In genomic region chr12:111428364-111428763, GRCm38 (mm10) we compare ENCODE assay signal across 10 mouse cellular contexts. TPM values are rescaled to one million over a fixed set of nuclear protein-coding genes. Genes with fewer than 3 reads are reported as not detected.
A peak's percentile ranks its signal among the peaks of the same experiment; 100 is the strongest.
DNase-seq lines count a peak whose midpoint lies in the region; ATAC-seq and TF ChIP-seq lines count a peak whose summit lies in the region.
"Had no signal": no experiment of that assay in that cellular context is flagged by ENCODE, and none has a peak within 500 bp of the region (broad histone marks: within the 10 kb centered on the region; RNA-seq: fewer than 3 reads in every experiment).

No protein-coding gene starts in this region.

- H3K4me3 ChIP-seq in hindbrain, embryonic 10.5 days, result peak overlapping the region; percentile 55
- H3K4me3 ChIP-seq in hindbrain, postnatal 0 days (ENCODE audit: low read length), result no peak overlapping the region
- no peak overlapping the region for H3K4me3 ChIP-seq in embryonic facial prominence, embryonic 12.5 days
- no peak overlapping the region for H3K4me3 ChIP-seq in intestine, embryonic 15.5 days (replicated peaks)
- H3K4me3 ChIP-seq in limb, embryonic 13.5 days, result no peak overlapping the region

- DNase-seq in hindbrain, embryonic 10.5 days (ENCODE audit: low spot score), result no peak
- no peak for DNase-seq in hindbrain, postnatal 0 days (ENCODE audit: low spot score)
- DNase-seq in left cerebral cortex, postnatal 14 days (ENCODE audit: low spot score in 2 of 2), result no peak
- no peak for DNase-seq in adrenal gland, postnatal 10 days
- DNase-seq in left cerebral cortex, adult 9 months (ENCODE audit: low spot score in 2 of 2), result no peak
- DNase-seq: cerebellum, adult 8-10 months had no signal

- H3K36me3 ChIP-seq in hindbrain, embryonic 10.5 days, result no peaks in the 10 kb centered on the region
- H3K36me3 ChIP-seq in hindbrain, postnatal 0 days (ENCODE audit: insufficient read depth, low read length), result no peaks in the 10 kb centered on the region
- H3K36me3 ChIP-seq in embryonic facial prominence, embryonic 12.5 days, result no peaks in the 10 kb centered on the region
- H3K36me3 ChIP-seq in intestine, embryonic 15.5 days, result no peaks in the 10 kb centered on the region
- H3K36me3 ChIP-seq in limb, embryonic 13.5 days, result no peaks in the 10 kb centered on the region

- WGBS in hindbrain, embryonic 10.5 days, result 19% methylated on average over 8 of the region's 8 CpGs
- 24% methylated on average over 8 of the region's 8 CpGs for WGBS in hindbrain, postnatal 0 days
- WGBS in embryonic facial prominence, embryonic 12.5 days, result 20% methylated on average over 8 of the region's 8 CpGs
- WGBS in intestine, embryonic 15.5 days, result 28% methylated on average over 8 of the region's 8 CpGs
- WGBS in limb, embryonic 13.5 days, result 19% methylated on average over 8 of the region's 8 CpGs

- peaks cover 81% of the 10 kb centered on the region for H3K4me1 ChIP-seq in hindbrain, embryonic 10.5 days (replicated peaks)
- H3K4me1 ChIP-seq in hindbrain, postnatal 0 days (ENCODE audit: insufficient read depth, low read length), result peaks cover 19% of the 10 kb centered on the region; the same call in 1 of the 2 replicates
- H3K4me1 ChIP-seq in embryonic facial prominence, embryonic 12.5 days, result peaks cover 50% of the 10 kb centered on the region
- H3K4me1 ChIP-seq in intestine, embryonic 15.5 days (replicated peaks), result peaks cover 56% of the 10 kb centered on the region
- peaks cover 52% of the 10 kb centered on the region for H3K4me1 ChIP-seq in limb, embryonic 13.5 days

- H3K27me3 ChIP-seq in hindbrain, embryonic 10.5 days (ENCODE audit: insufficient read depth, poor library complexity, severe bottlenecking), result peaks cover 100% of the 10 kb centered on the region
- H3K27me3 ChIP-seq in hindbrain, postnatal 0 days (ENCODE audit: insufficient read depth, low read length), result peaks cover 33% of the 10 kb centered on the region
- peaks cover 67% of the 10 kb centered on the region for H3K27me3 ChIP-seq in embryonic facial prominence, embryonic 12.5 days
- H3K27me3 ChIP-seq in intestine, embryonic 15.5 days (replicated peaks), result peaks cover 60% of the 10 kb centered on the region
- H3K27me3 ChIP-seq in limb, embryonic 13.5 days, result peaks cover 95% of the 10 kb centered on the region

- no peak for TF ChIP-seq CTCF in hindbrain, postnatal 0 days (IDR thresholded peaks at IDR 0.05; ENCODE audit: low read depth)

- H3K9ac ChIP-seq in hindbrain, postnatal 0 days (replicated peaks; ENCODE audit: low read length), result no peak overlapping the region
- H3K9ac ChIP-seq in embryonic facial prominence, embryonic 12.5 days, result peak overlapping the region; percentile 5; the same call in 1 of the 2 replicates
- H3K9ac ChIP-seq in intestine, embryonic 15.5 days, result no peak overlapping the region
- 0 out of 2 replicates have a peak overlapping the region, but pooled peaks have one; percentile 4 for H3K9ac ChIP-seq in limb, embryonic 13.5 days

- H3K9me3 ChIP-seq in hindbrain, embryonic 10.5 days, result no peaks in the 10 kb centered on the region
- H3K9me3 ChIP-seq in hindbrain, postnatal 0 days (ENCODE audit: low read length), result no peaks in the 10 kb centered on the region
- no peaks in the 10 kb centered on the region for H3K9me3 ChIP-seq in embryonic facial prominence, embryonic 12.5 days
- H3K9me3 ChIP-seq in intestine, embryonic 15.5 days, result no peaks in the 10 kb centered on the region
- H3K9me3 ChIP-seq in limb, embryonic 13.5 days, result no peaks in the 10 kb centered on the region

- ATAC-seq in hindbrain, postnatal 0 days, result no peak
- no peak for ATAC-seq in embryonic facial prominence, embryonic 12.5 days (ENCODE audit: insufficient number of reproducible peaks, insufficient read depth, low FRiP score, low TSS enrichment)
- ATAC-seq in intestine, embryonic 15.5 days, result no peak
- ATAC-seq in limb, embryonic 13.5 days (ENCODE audit: low FRiP score, low read depth), result no peak

- H3K27ac ChIP-seq in hindbrain, embryonic 10.5 days, result peak overlapping the region; percentile 50; the same call in 1 of the 2 replicates
- no peak overlapping the region for H3K27ac ChIP-seq in hindbrain, postnatal 0 days
- H3K27ac ChIP-seq in embryonic facial prominence, embryonic 12.5 days, result no peak overlapping the region
- no peak overlapping the region for H3K27ac ChIP-seq in intestine, embryonic 15.5 days
- H3K27ac ChIP-seq in limb, embryonic 13.5 days, result no peak overlapping the region

- H3K4me2 ChIP-seq in hindbrain, postnatal 0 days (ENCODE audit: low read depth, low read length), result no peak overlapping the region
- peak overlapping the region; percentile 61 for H3K4me2 ChIP-seq in embryonic facial prominence, embryonic 12.5 days (replicated peaks)
- 0 out of 2 replicates have a peak overlapping the region, but pooled peaks have one; percentile 75 for H3K4me2 ChIP-seq in intestine, embryonic 15.5 days (replicated peaks)
- H3K4me2 ChIP-seq in limb, embryonic 13.5 days (replicated peaks), result peak overlapping the region; percentile 73

- intact Hi-C loops in left cerebral cortex, postnatal 14 days (cut with DNase I), result loop anchor here (5.0 to 10.0 kb wide), 2 partner anchors 74 to 216 kb away; no protein-coding TSS in a partner anchor

RNA-seq across cellular contexts. Expression of gene Exoc3l4, which starts 11.5 kb away (rescaled TPM):
- polyA plus RNA-seq in hindbrain, embryonic 10.5 days (2016; fragmentation: Nextera tagmentation; extraction: Ambion mirVana), result 4.7 and 5.4 TPM in 2 replicates
- 0.99 and 2.9 TPM in 2 replicates for total RNA-seq in hindbrain, postnatal 0 days (2014; rRNA removed)
- polyA plus RNA-seq in hindbrain, postnatal 0 days (2015; fragmentation: Nextera tagmentation; extraction: Ambion mirVana), result 1.7 and 2.3 TPM in 2 replicates
- polyA plus RNA-seq in embryonic facial prominence, embryonic 12.5 days (2016; fragmentation: Nextera tagmentation; extraction: Ambion mirVana), result 8.0 and 8.9 TPM in 2 replicates
- polyA plus RNA-seq in intestine, embryonic 15.5 days (2015; fragmentation: Nextera tagmentation; extraction: Ambion mirVana), result 11.1 and 11.5 TPM in 2 replicates
- polyA plus RNA-seq in limb, embryonic 13.5 days (2015; fragmentation: Nextera tagmentation; extraction: Ambion mirVana), result 6.6 and 6.9 TPM in 2 replicates
- total RNA-seq in left cerebral cortex, postnatal 14 days (2021), result under 1 TPM; 0.62 to 0.70 TPM
- 1 to 10 TPM; 5.1 to 6.7 TPM for total RNA-seq in adrenal gland, postnatal 10 days (2021)

RNA-seq across cellular contexts. Expression of gene Tnfaip2, which starts 13.9 kb away (rescaled TPM):
- polyA plus RNA-seq in hindbrain, embryonic 10.5 days (2016; fragmentation: Nextera tagmentation; extraction: Ambion mirVana), result 3.0 and 3.2 TPM in 2 replicates
- 0.14 and 1.4 TPM in 2 replicates for total RNA-seq in hindbrain, postnatal 0 days (2014; rRNA removed)
- polyA plus RNA-seq in hindbrain, postnatal 0 days (2015; fragmentation: Nextera tagmentation; extraction: Ambion mirVana), result 0.99 and 1.7 TPM in 2 replicates
- 6.2 and 6.3 TPM in 2 replicates for polyA plus RNA-seq in embryonic facial prominence, embryonic 12.5 days (2016; fragmentation: Nextera tagmentation; extraction: Ambion mirVana)
- 4.9 and 5.7 TPM in 2 replicates for polyA plus RNA-seq in intestine, embryonic 15.5 days (2015; fragmentation: Nextera tagmentation; extraction: Ambion mirVana)
- 7.4 and 7.8 TPM in 2 replicates for polyA plus RNA-seq in limb, embryonic 13.5 days (2015; fragmentation: Nextera tagmentation; extraction: Ambion mirVana)
- total RNA-seq in left cerebral cortex, postnatal 14 days (2021), result under 1 TPM; 0.40 to 0.93 TPM
- 10 to 100 TPM; 15.0 to 18.5 TPM for total RNA-seq in adrenal gland, postnatal 10 days (2021)

RNA-seq across cellular contexts. Expression of gene Lbhd2, which starts 21.8 kb away (rescaled TPM):
- polyA plus RNA-seq in hindbrain, embryonic 10.5 days (2016; fragmentation: Nextera tagmentation; extraction: Ambion mirVana), result 0.25 TPM in 1 of 2 replicates, not detected in the other
- 4.3 and 11.8 TPM in 2 replicates for total RNA-seq in hindbrain, postnatal 0 days (2014; rRNA removed)
- polyA plus RNA-seq in hindbrain, postnatal 0 days (2015; fragmentation: Nextera tagmentation; extraction: Ambion mirVana), result 6.0 and 7.8 TPM in 2 replicates
- polyA plus RNA-seq in embryonic facial prominence, embryonic 12.5 days (2016; fragmentation: Nextera tagmentation; extraction: Ambion mirVana), result 0.60 and 1.2 TPM in 2 replicates
- polyA plus RNA-seq in intestine, embryonic 15.5 days (2015; fragmentation: Nextera tagmentation; extraction: Ambion mirVana), result 1.6 and 2.0 TPM in 2 replicates
- 9.5 and 13.8 TPM in 2 replicates for polyA plus RNA-seq in limb, embryonic 13.5 days (2015; fragmentation: Nextera tagmentation; extraction: Ambion mirVana)
- total RNA-seq in left cerebral cortex, postnatal 14 days (2021), result 1 to 10 TPM in 1 of 2 experiments, not detected in 1; 1.8 TPM
- under 1 TPM in 1 of 2 experiments, not detected in 1; 0.48 TPM for total RNA-seq in adrenal gland, postnatal 10 days (2021)
- total RNA-seq: hematopoietic stem cell, adult 5-6 weeks had no signal

RNA-seq across cellular contexts. Expression of gene Cdc42bpb, which starts 50.8 kb away (rescaled TPM):
- polyA plus RNA-seq in hindbrain, embryonic 10.5 days (2016; fragmentation: Nextera tagmentation; extraction: Ambion mirVana), result 32.6 and 34.7 TPM in 2 replicates
- total RNA-seq in hindbrain, postnatal 0 days (2014; rRNA removed), result 229 and 236 TPM in 2 replicates
- polyA plus RNA-seq in hindbrain, postnatal 0 days (2015; fragmentation: Nextera tagmentation; extraction: Ambion mirVana), result 28.4 and 30.4 TPM in 2 replicates
- 35.0 and 41.8 TPM in 2 replicates for polyA plus RNA-seq in embryonic facial prominence, embryonic 12.5 days (2016; fragmentation: Nextera tagmentation; extraction: Ambion mirVana)
- 31.8 and 33.9 TPM in 2 replicates for polyA plus RNA-seq in intestine, embryonic 15.5 days (2015; fragmentation: Nextera tagmentation; extraction: Ambion mirVana)
- polyA plus RNA-seq in limb, embryonic 13.5 days (2015; fragmentation: Nextera tagmentation; extraction: Ambion mirVana), result 26.5 and 32.4 TPM in 2 replicates
- total RNA-seq in left cerebral cortex, postnatal 14 days (2021), result 100 to 1,000 TPM; 138 to 141 TPM
- total RNA-seq in adrenal gland, postnatal 10 days (2021), result 100 to 1,000 TPM; 103 to 118 TPM

RNA-seq across cellular contexts. Expression of gene Gm266, which starts 57.3 kb away (rescaled TPM):
- polyA plus RNA-seq in hindbrain, embryonic 10.5 days (2016; fragmentation: Nextera tagmentation; extraction: Ambion mirVana), result 11.6 and 14.1 TPM in 2 replicates
- 11.5 and 22.1 TPM in 2 replicates for total RNA-seq in hindbrain, postnatal 0 days (2014; rRNA removed)
- polyA plus RNA-seq in hindbrain, postnatal 0 days (2015; fragmentation: Nextera tagmentation; extraction: Ambion mirVana), result 11.8 TPM in 2 replicates
- polyA plus RNA-seq in embryonic facial prominence, embryonic 12.5 days (2016; fragmentation: Nextera tagmentation; extraction: Ambion mirVana), result 24.4 and 28.1 TPM in 2 replicates
- polyA plus RNA-seq in intestine, embryonic 15.5 days (2015; fragmentation: Nextera tagmentation; extraction: Ambion mirVana), result 17.7 and 19.9 TPM in 2 replicates
- polyA plus RNA-seq in limb, embryonic 13.5 days (2015; fragmentation: Nextera tagmentation; extraction: Ambion mirVana), result 9.0 and 9.1 TPM in 2 replicates
- total RNA-seq in left cerebral cortex, postnatal 14 days (2021), result 1 to 10 TPM; 4.0 to 6.6 TPM
- 1 to 10 TPM; 1.0 to 1.1 TPM for total RNA-seq in adrenal gland, postnatal 10 days (2021)
- total RNA-seq: hematopoietic stem cell, adult 5-6 weeks had no signal

Comparison
In these comparisons a context has a peak if more than half of its experiments do, and no peak if none do; other contexts are left out.
1. H3K9ac ChIP-seq: peak in embryonic facial prominence, embryonic 12.5 days (single experiment) and limb, embryonic 13.5 days (single experiment); none in hindbrain, postnatal 0 days (single experiment) and intestine, embryonic 15.5 days (single experiment).